Mouse (Mus musculus): ENCODE measurements around the gene Arhgap15.

The Arhgap15 gene

GRCm38 (mm10) chr2:44039522-44040203 lies 291.0 kb downstream of the Arhgap15 start:
- WGBS: 88% methylated on average over 3 of the region's 3 CpGs

GRCm38 (mm10) chr2:44044088-44044487 lies 295.5 kb downstream of the Arhgap15 start:
- WGBS: 52% methylated on average over 2 of the region's 2 CpGs

- WGBS: 75% methylated on average over 1 of the region's 1 CpGs
Observed at GRCm38 (mm10) chr2:44044634-44045033, 296.0 kb downstream of the Arhgap15 start.

GRCm38 (mm10) chr2:44045231-44045630 lies 296.6 kb downstream of the Arhgap15 start:
- WGBS: 38% methylated on average over 1 of the region's 1 CpGs

- WGBS: 58% methylated on average over 9 of the region's 9 CpGs
Observed at GRCm38 (mm10) chr2:44060306-44060705, 311.7 kb downstream of the Arhgap15 start.

GRCm38 (mm10) chr2:44060716-44061115 lies 312.1 kb downstream of the Arhgap15 start:
- 23% methylated on average over 8 of the region's 8 CpGs for WGBS

- 78% methylated on average over 5 of the region's 5 CpGs for WGBS
Observed at GRCm38 (mm10) chr2:44065067-44065466, 316.4 kb downstream of the Arhgap15 start.

GRCm38 (mm10) chr2:44068151-44068840 lies 319.7 kb downstream of the Arhgap15 start:
- 66% methylated on average over 7 of the region's 7 CpGs for WGBS

- WGBS: 72% methylated on average over 2 of the region's 2 CpGs
Observed at GRCm38 (mm10) chr2:44068906-44069305, 320.3 kb downstream of the Arhgap15 start.

- 76% methylated on average over 6 of the region's 6 CpGs for WGBS
Observed at GRCm38 (mm10) chr2:44080530-44080929, 331.9 kb downstream of the Arhgap15 start.

GRCm38 (mm10) chr2:44081241-44081640 lies 332.6 kb downstream of the Arhgap15 start:
- 83% methylated on average over 4 of the region's 4 CpGs for WGBS

GRCm38 (mm10) chr2:44084471-44084870 lies 335.8 kb downstream of the Arhgap15 start:
- WGBS: 60% methylated on average over 2 of the region's 2 CpGs

- WGBS: 57% methylated on average over 5 of the region's 5 CpGs
Observed at GRCm38 (mm10) chr2:44086403-44087056, 337.9 kb downstream of the Arhgap15 start.

- WGBS: 51% methylated on average over 4 of the region's 4 CpGs
Observed at GRCm38 (mm10) chr2:44098552-44098951, 349.9 kb downstream of the Arhgap15 start.

GRCm38 (mm10) chr2:44102351-44102750 lies 353.7 kb downstream of the Arhgap15 start:
- WGBS: 88% methylated on average over 6 of the region's 6 CpGs

- 79% methylated on average over 8 of the region's 8 CpGs for WGBS
Observed at GRCm38 (mm10) chr2:44103321-44103720, 354.7 kb downstream of the Arhgap15 start.

GRCm38 (mm10) chr2:44103742-44104141 lies 355.1 kb downstream of the Arhgap15 start:
- WGBS: 66% methylated on average over 5 of the region's 5 CpGs

- WGBS: 46% methylated on average over 22 of the region's 22 CpGs
Observed at GRCm38 (mm10) chr2:44104282-44105197, 355.9 kb downstream of the Arhgap15 start.

GRCm38 (mm10) chr2:44105198-44105555 lies 356.6 kb downstream of the Arhgap15 start:
- WGBS: 52% methylated on average over 8 of the region's 8 CpGs

- 40% methylated on average over 8 of the region's 8 CpGs for WGBS
Observed at GRCm38 (mm10) chr2:44106359-44106758, 357.7 kb downstream of the Arhgap15 start.

- 84% methylated on average over 3 of the region's 3 CpGs for WGBS
Observed at GRCm38 (mm10) chr2:44111276-44111675, 362.7 kb downstream of the Arhgap15 start.

All from cerebral cortex, adult 2 months (tissue).